Mouse (Mus musculus) kidney, postnatal 0 days (tissue): Measurements from ENCODE around the gene Prune2. TPM values are rescaled to one million over a fixed set of nuclear protein-coding genes. Genes with fewer than 3 reads are reported as not detected.

Experiments
- ATAC-seq: fragments of 200-750 bp; cut with Nextera tagmentation; replicated peaks from 2 replicates; pipeline ENCODE4 v1.8.0; 2017; ENCODE audit warnings: low read depth, moderate number of reproducible peaks, moderate TSS enrichment, moderate library complexity; ENCODE audit not compliant: low FRiP score
- DNase-seq: peaks from one replicate; pipeline ENCODE4 v3.0.0-alpha.2; 2016; ENCODE audit warnings: low spot score
- H3K27ac ChIP-seq: fragments of 300-500 bp; sonication (generic); 2 replicates; pipeline ENCODE4 v1.5.1; 2014; ENCODE audit warnings: mild to moderate bottlenecking
- H3K27me3 ChIP-seq: fragments of 300-500 bp; sonication (generic); 2 replicates; pipeline ENCODE4 v1.6.1; 2014; ENCODE audit warnings: low read length, mixed read lengths; ENCODE audit not compliant: insufficient read depth
- H3K36me3 ChIP-seq: fragments of 300-500 bp; sonication (generic); 2 replicates; pipeline ENCODE4 v1.6.1; 2014; ENCODE audit warnings: low read length, mixed read lengths; ENCODE audit not compliant: insufficient read depth
- H3K4me1 ChIP-seq: fragments of 300-500 bp; sonication (generic); replicated peaks from 2 replicates; pipeline ENCODE4 v1.6.1; 2014; ENCODE audit warnings: antibody characterized with exemption, low read length, mixed read lengths; ENCODE audit not compliant: insufficient read depth
- H3K4me2 ChIP-seq: fragments of 300-500 bp; sonication (generic); 2 replicates; pipeline ENCODE4 v1.6.1; 2014; ENCODE audit warnings: mild to moderate bottlenecking, low read length, moderate library complexity, mixed read lengths
- H3K4me3 ChIP-seq: fragments of 300-500 bp; sonication (generic); replicated peaks from 2 replicates; pipeline ENCODE4 v1.5.1; 2014; ENCODE audit warnings: low read depth, low read length
- H3K9ac ChIP-seq: fragments of 300-500 bp; sonication (generic); 2 replicates; pipeline ENCODE4 v1.6.1; 2014; ENCODE audit warnings: low read depth, low read length
- H3K9me3 ChIP-seq: fragments of 300-500 bp; sonication (generic); replicated peaks from 2 replicates; pipeline ENCODE4 v1.6.1; 2016; ENCODE audit warnings: low read length, inconsistent platforms, mixed read lengths
- CTCF ChIP-seq: IDR thresholded peaks from 2 replicates; pipeline ENCODE4 v1.5.1; 2016; ENCODE audit warnings: antibody characterized with exemption, low read depth, mild to moderate bottlenecking, moderate library complexity
- WGBS: fragments of 180-500 bp; shearing (Covaris S2); extraction: QIAGEN DNeasy Blood & Tissue Kit; methylation state at CpG from one replicate; pipeline ENCODE4 v1.1.7; 2014; 5-methylcytosine and 5-hydroxymethylcytosine counted together
- polyA plus RNA-seq: library from polyadenylated mRNA; unstranded; fragments of >200 nt; fragmentation: Nextera tagmentation; extraction: Ambion mirVana; gene quantifications from 2 replicates; pipeline ENCODE4 v1.2.1, GENCODE M21; 2015

Gene Prune2
- polyA plus RNA-seq, 1 experiment from 2014 or later = 1.1 TPM

DNA sequence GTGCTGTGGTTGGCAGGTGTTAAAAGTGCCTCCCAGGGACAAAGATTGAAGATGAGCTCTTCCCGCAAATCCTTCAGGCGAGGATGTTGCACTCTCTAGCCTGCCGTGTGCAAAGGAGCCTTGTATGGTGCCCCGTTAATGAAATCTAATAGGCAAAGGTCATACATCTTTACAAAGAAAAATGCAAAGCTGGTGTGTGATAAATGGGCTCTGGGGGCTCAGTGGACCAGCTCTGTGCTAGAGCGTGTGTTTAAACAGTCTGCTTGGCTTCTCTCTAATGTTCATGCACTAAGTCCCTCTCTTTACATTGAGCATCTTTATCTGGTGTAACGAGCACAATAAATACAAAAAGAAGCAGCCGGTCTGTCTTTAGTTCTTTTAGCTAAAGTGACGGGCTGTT, 138.1 kb downstream of the Prune2 start:
- no peak overlapping the region for H3K4me3 ChIP-seq
- no peaks in the 10 kb centered on the region for H3K4me1 ChIP-seq
- WGBS = 25% methylated on average over 8 of the region's 8 CpGs
- no peaks in the 10 kb centered on the region for H3K27me3 ChIP-seq
- no peaks in the 10 kb centered on the region for H3K9me3 ChIP-seq
- TF ChIP-seq CTCF = no peak
- H3K9ac ChIP-seq = no peak overlapping the region
- H3K27ac ChIP-seq = no peak overlapping the region
- H3K4me2 ChIP-seq = no peak overlapping the region
- ATAC-seq (no peak), DNase-seq (no peak)
- H3K36me3 ChIP-seq = no peaks in the 10 kb centered on the region

DNA sequence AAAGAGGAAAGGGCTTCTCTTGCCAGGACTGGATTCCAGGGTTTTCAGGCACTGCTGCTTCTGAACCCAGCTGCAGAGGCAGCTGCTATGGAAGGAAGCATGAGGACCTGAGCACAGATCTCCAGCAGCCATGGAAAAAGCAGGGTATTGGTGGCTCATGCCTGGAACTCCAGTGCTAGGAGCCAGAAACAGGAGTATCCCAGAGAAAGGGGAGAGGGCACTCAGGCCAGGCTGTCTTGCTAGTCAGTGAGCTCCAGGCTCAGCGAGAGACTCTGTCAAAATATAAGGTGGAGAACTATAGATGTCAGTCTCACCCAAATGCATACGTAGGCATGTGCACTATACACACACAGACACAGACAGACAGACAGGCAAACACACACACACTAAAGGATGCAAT, 140.4 kb downstream of the Prune2 start:
- no peaks in the 10 kb centered on the region for H3K4me1 ChIP-seq
- no peaks in the 10 kb centered on the region for H3K36me3 ChIP-seq
- TF ChIP-seq CTCF = no peak
- DNase-seq (no peak), ATAC-seq (no peak)
- WGBS = 81% methylated on average over 2 of the region's 2 CpGs
- H3K4me3 ChIP-seq = no peak overlapping the region
- no peak overlapping the region for H3K27ac ChIP-seq
- no peak overlapping the region for H3K9ac ChIP-seq
- no peaks in the 10 kb centered on the region for H3K9me3 ChIP-seq
- H3K4me2 ChIP-seq = no peak overlapping the region
- no peaks in the 10 kb centered on the region for H3K27me3 ChIP-seq

DNA sequence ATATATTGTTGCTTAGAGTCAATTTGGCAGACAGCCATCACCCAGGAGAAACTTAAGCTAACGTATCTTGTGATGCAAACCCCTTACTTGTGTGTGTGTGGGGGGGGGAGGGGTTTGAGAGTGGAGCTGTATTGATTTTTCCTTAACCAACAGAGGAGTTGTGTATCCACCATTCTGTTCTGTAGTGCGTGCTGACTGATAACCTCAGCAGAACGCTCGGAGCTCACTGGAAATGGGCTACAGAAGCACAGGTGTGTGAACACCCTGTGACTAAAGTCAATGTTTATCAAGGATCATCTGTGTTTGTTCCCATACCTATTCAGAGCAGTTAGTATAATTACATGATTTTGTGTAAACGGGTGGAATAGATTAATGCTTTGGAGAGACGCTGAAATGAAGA, 141.3 kb downstream of the Prune2 start:
- Histone ChIP-seq H3K27ac (no peak overlapping the region), H3K4me3 (no peak overlapping the region), H3K9me3 (no peaks in the 10 kb centered on the region), H3K4me1 (no peaks in the 10 kb centered on the region), H3K36me3 (no peaks in the 10 kb centered on the region), H3K9ac (no peak overlapping the region), H3K4me2 (no peak overlapping the region), H3K27me3 (no peaks in the 10 kb centered on the region)
- ATAC-seq (no peak), DNase-seq (no peak)
- no peak for TF ChIP-seq CTCF
- WGBS = 78% methylated on average over 6 of the region's 6 CpGs

DNA sequence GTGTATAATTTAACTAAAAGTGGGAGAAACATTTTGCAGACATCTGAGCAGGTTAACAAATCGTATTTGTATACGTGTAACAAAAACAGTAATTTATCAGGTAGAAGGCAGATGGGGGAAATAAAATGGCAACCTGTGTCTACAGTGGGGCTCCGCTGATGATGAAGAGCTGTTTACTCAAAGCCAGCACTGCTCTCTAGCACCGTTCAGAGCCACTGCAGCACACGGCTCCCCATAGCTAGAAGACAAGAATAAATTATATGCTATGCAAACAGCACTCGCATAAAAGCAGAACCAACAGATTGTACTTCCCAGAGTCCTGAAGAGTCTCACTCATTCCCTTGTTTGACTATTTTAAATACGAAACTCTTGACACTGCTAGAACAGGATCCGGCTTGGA, 152.9 kb downstream of the Prune2 start:
- TF ChIP-seq CTCF = no peak
- ATAC-seq (no peak), DNase-seq (no peak)
- Histone ChIP-seq H3K9me3 (no peaks in the 10 kb centered on the region), H3K4me1 (no peaks in the 10 kb centered on the region), H3K27me3 (no peaks in the 10 kb centered on the region), H3K36me3 (no peaks in the 10 kb centered on the region), H3K4me3 (no peak overlapping the region), H3K4me2 (no peak overlapping the region), H3K9ac (no peak overlapping the region), H3K27ac (no peak overlapping the region)
- WGBS = 60% methylated on average over 8 of the region's 8 CpGs

DNA sequence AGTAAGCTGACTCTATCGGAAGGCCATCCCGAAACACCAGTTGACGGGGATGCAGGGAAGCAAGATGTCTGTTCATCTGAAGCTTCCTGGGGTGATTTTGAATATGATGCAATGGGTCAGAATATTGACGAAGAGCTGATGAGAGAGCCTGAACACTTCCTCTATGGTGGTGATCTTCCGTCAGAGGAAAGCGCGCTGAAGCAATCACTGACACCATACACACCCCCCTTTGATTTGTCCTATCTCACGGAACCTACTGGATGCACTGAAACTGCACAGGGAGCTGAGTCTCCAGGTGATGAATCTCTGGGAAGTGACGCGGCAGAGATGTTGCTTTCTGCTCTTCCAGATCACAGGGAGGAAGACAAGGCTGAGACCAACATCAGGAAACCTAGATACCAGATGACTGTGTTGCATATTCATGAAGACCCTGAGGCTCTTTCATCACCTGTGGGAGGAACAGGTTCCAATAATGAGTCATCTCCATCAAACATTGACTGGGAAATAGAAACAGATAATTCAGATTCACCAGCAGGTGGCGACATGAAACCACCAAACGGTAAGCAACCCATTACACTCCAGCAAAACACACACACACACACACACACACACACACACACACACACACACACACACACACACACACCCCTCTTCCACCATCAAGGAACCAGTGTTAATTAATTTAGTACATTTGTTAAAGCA, 168.3 kb downstream of the Prune2 start:
- H3K4me1 ChIP-seq = no peaks in the 10 kb centered on the region
- DNase-seq (peak; percentile 75), ATAC-seq (peak; percentile 59; the same call in 1 of the 2 replicates)
- no peaks in the 10 kb centered on the region for H3K9me3 ChIP-seq
- no peaks in the 10 kb centered on the region for H3K27me3 ChIP-seq
- no peaks in the 10 kb centered on the region for H3K36me3 ChIP-seq
- peak; percentile 79 for TF ChIP-seq CTCF
- H3K9ac ChIP-seq = no peak overlapping the region
- H3K27ac ChIP-seq = no peak overlapping the region
- no peak overlapping the region for H3K4me3 ChIP-seq
- H3K4me2 ChIP-seq = no peak overlapping the region
- WGBS = 64% methylated on average over 12 of the region's 12 CpGs

DNA sequence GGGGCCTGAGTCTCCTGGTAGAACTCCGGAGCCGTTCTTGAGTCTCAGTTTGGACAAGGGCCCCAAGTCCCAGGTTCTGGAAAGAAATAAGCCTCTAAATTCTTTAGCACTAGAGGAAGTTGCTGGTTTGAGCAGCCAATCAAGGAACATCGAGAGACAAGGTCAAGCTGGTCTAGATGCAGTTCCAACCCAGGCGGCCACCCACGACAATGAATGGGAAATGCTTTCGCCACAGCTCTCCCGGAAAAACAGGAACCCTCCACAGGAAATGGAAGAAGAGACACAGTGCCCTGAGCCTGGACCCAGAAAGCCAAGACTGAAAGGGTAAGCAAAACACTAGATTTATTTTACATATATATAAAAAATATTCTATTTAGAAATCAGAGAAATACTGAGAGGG, 169.5 kb downstream of the Prune2 start:
- no peak for TF ChIP-seq CTCF
- no peak overlapping the region for H3K9ac ChIP-seq
- no peaks in the 10 kb centered on the region for H3K36me3 ChIP-seq
- WGBS = 65% methylated on average over 7 of the region's 7 CpGs
- no peak overlapping the region for H3K4me3 ChIP-seq
- H3K4me1 ChIP-seq = no peaks in the 10 kb centered on the region
- H3K27me3 ChIP-seq = no peaks in the 10 kb centered on the region
- ATAC-seq = no peak
- H3K9me3 ChIP-seq = no peaks in the 10 kb centered on the region
- DNase-seq = no peak
- H3K27ac ChIP-seq = no peak overlapping the region
- H3K4me2 ChIP-seq = no peak overlapping the region

DNA sequence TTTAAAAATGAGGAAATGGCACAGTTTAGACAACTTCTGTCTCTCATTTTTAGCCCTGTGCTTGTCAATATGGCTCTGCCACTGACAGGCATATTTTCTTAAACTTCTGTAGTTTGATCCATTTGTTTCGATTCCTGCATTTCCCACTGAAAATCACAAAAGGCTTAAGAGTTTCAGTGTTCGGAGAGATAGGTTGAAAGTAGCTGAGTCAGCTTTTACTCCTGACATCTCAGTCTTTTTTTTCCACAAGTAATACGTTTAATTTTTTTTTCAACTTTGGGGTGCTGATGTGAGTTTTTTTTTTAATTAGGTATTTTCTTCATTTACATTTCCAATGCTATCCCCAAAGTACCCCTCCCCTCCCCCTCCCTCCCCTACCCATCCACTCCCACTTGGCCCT, 174.6 kb downstream of the Prune2 start:
- Histone ChIP-seq H3K9me3 (no peaks in the 10 kb centered on the region), H3K4me2 (no peak overlapping the region), H3K27me3 (no peaks in the 10 kb centered on the region), H3K9ac (no peak overlapping the region), H3K4me3 (no peak overlapping the region), H3K36me3 (no peaks in the 10 kb centered on the region), H3K4me1 (no peaks in the 10 kb centered on the region), H3K27ac (no peak overlapping the region)
- no peak for TF ChIP-seq CTCF
- WGBS = 82% methylated on average over 3 of the region's 3 CpGs
- ATAC-seq (no peak), DNase-seq (no peak)
